Mouse (Mus musculus): ENCODE results near the gene Arhgap10.

DNA sequence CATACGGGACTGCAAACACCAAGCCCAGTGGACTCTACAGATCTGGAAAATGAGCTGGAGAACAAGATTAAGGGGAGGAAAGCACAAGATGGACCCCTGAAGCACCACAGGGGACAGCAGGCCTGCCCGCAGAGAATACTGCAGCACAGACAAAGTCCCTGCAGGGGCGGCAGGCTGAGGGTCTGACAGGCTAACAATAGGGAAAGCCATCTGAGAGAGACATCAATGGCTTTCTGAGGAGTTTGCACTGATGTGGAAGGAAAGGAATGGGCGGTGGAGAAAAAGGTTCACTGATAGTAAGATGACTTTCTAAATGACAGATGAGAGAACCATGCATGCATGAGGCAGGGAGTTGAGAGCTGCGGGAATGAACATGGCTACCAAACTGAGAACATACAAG, 111.3 kb downstream of the Arhgap10 start:
- TF ChIP-seq CTCF (IDR thresholded peaks at IDR 0.05 in 2 of 3, conservative IDR thresholded peaks at IDR 0.05 in 1 of 3; ENCODE audit: control insufficient read depth in 1 of 3, insufficient read depth in 1 of 3, low read depth in 2 of 3, low read length in 3 of 3, poor library complexity in 1 of 3, severe bottlenecking in 1 of 3) (no peak), JUND (IDR thresholded peaks at IDR 0.05; ENCODE audit: low read depth, low read length) (no peak), GATA1 (IDR thresholded peaks at IDR 0.05; ENCODE audit: low read depth, low read length) (no peak), NRF1 (IDR thresholded peaks at IDR 0.05; ENCODE audit: insufficient read depth, low read depth, low read length, poor library complexity, severe bottlenecking) (no peak), NELFE (IDR thresholded peaks at IDR 0.05; ENCODE audit: low read depth, low read length) (no peak), EP300 (IDR thresholded peaks at IDR 0.05; ENCODE audit: low read depth in 1 of 2, low read length in 2 of 2) (no peak), MYC (IDR thresholded peaks at IDR 0.05; ENCODE audit: low read depth, low read length) (no peak), POLR2AphosphoS2 (IDR thresholded peaks at IDR 0.05; ENCODE audit: low read length) (no peak), POLR2A (IDR thresholded peaks at IDR 0.05; ENCODE audit: control insufficient read depth in 1 of 2, insufficient read depth in 1 of 2, low read depth in 1 of 2, low read length in 2 of 2, poor library complexity in 1 of 2) (no peak)
